Mouse (Mus musculus) cortical plate, adult 2 months (tissue): ENCODE measurements around the gene Fbxo28.

Experiments used
- CTCF ChIP-seq: fragments of 200-500 bp; IDR thresholded peaks from 2 replicates; pipeline ENCODE4 v1.5.1; 2011; ENCODE audit warnings: mild to moderate bottlenecking, control low read depth, low read length; ENCODE audit not compliant: insufficient read depth; ENCODE audit errors: extremely low read depth
- POLR2A ChIP-seq: fragments of 200-500 bp; IDR thresholded peaks from 2 replicates; pipeline ENCODE4 v1.6.1; 2011; ENCODE audit warnings: mild to moderate bottlenecking, low read length, control low read depth; ENCODE audit not compliant: insufficient read depth; ENCODE audit errors: extremely low read depth

GRCm38 (mm10) chr1:182280046-182280445 is 61.4 kb downstream of the Fbxo28 start:
- TF ChIP-seq CTCF (no peak), POLR2A (no peak)
